Mouse (Mus musculus): ENCODE data around the gene Net1.

The Net1 gene

GRCm38 (mm10) chr13:3896913-3897312 lies 21.1 kb downstream of the Net1 start:
- DNase-seq (ENCODE audit: low read depth, low spot score) = peak; percentile 88
- Histone ChIP-seq H3K36me3 (ENCODE audit: control insufficient read depth, insufficient read depth, low read length, poor library complexity, severe bottlenecking) (no peaks in the 10 kb centered on the region), H3K27me3 (ENCODE audit: control insufficient read depth, insufficient read depth, low read length, poor library complexity, severe bottlenecking) (no peaks in the 10 kb centered on the region)

- DNase-seq (ENCODE audit: low read depth, low spot score) = no peak
- Histone ChIP-seq H3K36me3 (ENCODE audit: control insufficient read depth, insufficient read depth, low read length, poor library complexity, severe bottlenecking) (no peaks in the 10 kb centered on the region), H3K27me3 (ENCODE audit: control insufficient read depth, insufficient read depth, low read length, poor library complexity, severe bottlenecking) (no peaks in the 10 kb centered on the region)
Measured at GRCm38 (mm10) chr13:3896032-3896431, 22.0 kb downstream of the Net1 start.

- DNase-seq (ENCODE audit: low read depth, low spot score) = no peak
Measured at GRCm38 (mm10) chr13:3895397-3895980, 22.5 kb downstream of the Net1 start.

GRCm38 (mm10) chr13:3894549-3894948 lies 23.5 kb downstream of the Net1 start:
- no peak for DNase-seq (ENCODE audit: low read depth, low spot score)
- Histone ChIP-seq H3K27me3 (ENCODE audit: control insufficient read depth, insufficient read depth, low read length, poor library complexity, severe bottlenecking) (no peaks in the 10 kb centered on the region), H3K36me3 (ENCODE audit: control insufficient read depth, insufficient read depth, low read length, poor library complexity, severe bottlenecking) (no peaks in the 10 kb centered on the region)

More at GRCm38 (mm10) chr13:3895397-3895980, 22.5 kb downstream of the Net1 start:
- H3K36me3 ChIP-seq (ENCODE audit: control insufficient read depth, insufficient read depth, low read length, poor library complexity, severe bottlenecking) = no peaks in the 10 kb centered on the region
- no peaks in the 10 kb centered on the region for H3K27me3 ChIP-seq (ENCODE audit: control insufficient read depth, insufficient read depth, low read length, poor library complexity, severe bottlenecking)

GRCm38 (mm10) chr13:3893126-3893734 lies 24.8 kb downstream of the Net1 start:
- Histone ChIP-seq H3K27me3 (ENCODE audit: control insufficient read depth, insufficient read depth, low read length, poor library complexity, severe bottlenecking) (no peaks in the 10 kb centered on the region), H3K36me3 (ENCODE audit: control insufficient read depth, insufficient read depth, low read length, poor library complexity, severe bottlenecking) (no peaks in the 10 kb centered on the region)
- DNase-seq (ENCODE audit: low read depth, low spot score) = peak; percentile 90

- H3K27me3 ChIP-seq (ENCODE audit: control insufficient read depth, insufficient read depth, low read length, poor library complexity, severe bottlenecking) = no peaks in the 10 kb centered on the region
- H3K36me3 ChIP-seq (ENCODE audit: control insufficient read depth, insufficient read depth, low read length, poor library complexity, severe bottlenecking) = no peaks in the 10 kb centered on the region
- no peak for DNase-seq (ENCODE audit: low read depth, low spot score)
Measured at GRCm38 (mm10) chr13:3892601-3893000, 25.4 kb downstream of the Net1 start.

GRCm38 (mm10) chr13:3891479-3892087 lies 26.4 kb downstream of the Net1 start:
- DNase-seq (ENCODE audit: low read depth, low spot score) = no peak
- H3K27me3 ChIP-seq (ENCODE audit: control insufficient read depth, insufficient read depth, low read length, poor library complexity, severe bottlenecking) = no peaks in the 10 kb centered on the region
- peaks cover 3% of the 10 kb centered on the region; the same call in 1 of the 2 replicates for H3K36me3 ChIP-seq (ENCODE audit: control insufficient read depth, insufficient read depth, low read length, poor library complexity, severe bottlenecking)

- Histone ChIP-seq H3K36me3 (ENCODE audit: control insufficient read depth, insufficient read depth, low read length, poor library complexity, severe bottlenecking) (peaks cover 5% of the 10 kb centered on the region; the same call in 1 of the 2 replicates), H3K27me3 (ENCODE audit: control insufficient read depth, insufficient read depth, low read length, poor library complexity, severe bottlenecking) (no peaks in the 10 kb centered on the region)
- DNase-seq (ENCODE audit: low read depth, low spot score) = peak; percentile 52
Measured at GRCm38 (mm10) chr13:3890061-3890460, 28.0 kb downstream of the Net1 start.

GRCm38 (mm10) chr13:3889111-3889510 lies 28.9 kb downstream of the Net1 start:
- H3K36me3 ChIP-seq (ENCODE audit: control insufficient read depth, insufficient read depth, low read length, poor library complexity, severe bottlenecking) = peaks cover 6% of the 10 kb centered on the region
- no peaks in the 10 kb centered on the region for H3K27me3 ChIP-seq (ENCODE audit: control insufficient read depth, insufficient read depth, low read length, poor library complexity, severe bottlenecking)
- no peak for DNase-seq (ENCODE audit: low read depth, low spot score)

GRCm38 (mm10) chr13:3886663-3887062 lies 31.4 kb downstream of the Net1 start:
- no peak for DNase-seq (ENCODE audit: low read depth, low spot score)
- H3K36me3 ChIP-seq (ENCODE audit: control insufficient read depth, insufficient read depth, low read length, poor library complexity, severe bottlenecking) = peaks cover 10% of the 10 kb centered on the region
- H3K27me3 ChIP-seq (ENCODE audit: control insufficient read depth, insufficient read depth, low read length, poor library complexity, severe bottlenecking) = no peaks in the 10 kb centered on the region

- Histone ChIP-seq H3K36me3 (ENCODE audit: control insufficient read depth, insufficient read depth, low read length, poor library complexity, severe bottlenecking) (0 out of 2 replicates have a peak, but pooled peaks cover 2% of the 10 kb centered on the region), H3K27me3 (ENCODE audit: control insufficient read depth, insufficient read depth, low read length, poor library complexity, severe bottlenecking) (no peaks in the 10 kb centered on the region)
- no peak for DNase-seq (ENCODE audit: low read depth, low spot score)
Measured at GRCm38 (mm10) chr13:3877679-3878220, 40.3 kb downstream of the Net1 start.

GRCm38 (mm10) chr13:3877185-3877584 lies 40.8 kb downstream of the Net1 start:
- DNase-seq (ENCODE audit: low read depth, low spot score) = no peak
- no peaks in the 10 kb centered on the region for H3K27me3 ChIP-seq (ENCODE audit: control insufficient read depth, insufficient read depth, low read length, poor library complexity, severe bottlenecking)

GRCm38 (mm10) chr13:3876448-3876847 lies 41.6 kb downstream of the Net1 start:
- Histone ChIP-seq H3K27me3 (ENCODE audit: control insufficient read depth, insufficient read depth, low read length, poor library complexity, severe bottlenecking) (no peaks in the 10 kb centered on the region), H3K36me3 (ENCODE audit: control insufficient read depth, insufficient read depth, low read length, poor library complexity, severe bottlenecking) (0 out of 2 replicates have a peak, but pooled peaks cover under 1% of the 10 kb centered on the region)
- DNase-seq (ENCODE audit: low read depth, low spot score) = no peak

More at GRCm38 (mm10) chr13:3877185-3877584, 40.8 kb downstream of the Net1 start:
- H3K36me3 ChIP-seq (ENCODE audit: control insufficient read depth, insufficient read depth, low read length, poor library complexity, severe bottlenecking) = 0 out of 2 replicates have a peak, but pooled peaks cover 2% of the 10 kb centered on the region

GRCm38 (mm10) chr13:3872832-3873231 lies 45.2 kb downstream of the Net1 start:
- no peaks in the 10 kb centered on the region for H3K36me3 ChIP-seq (ENCODE audit: control insufficient read depth, insufficient read depth, low read length, poor library complexity, severe bottlenecking)
- no peaks in the 10 kb centered on the region for H3K27me3 ChIP-seq (ENCODE audit: control insufficient read depth, insufficient read depth, low read length, poor library complexity, severe bottlenecking)
- DNase-seq (ENCODE audit: low read depth, low spot score) = no peak

- no peaks in the 10 kb centered on the region for H3K36me3 ChIP-seq (ENCODE audit: control insufficient read depth, insufficient read depth, low read length, poor library complexity, severe bottlenecking)
- no peaks in the 10 kb centered on the region for H3K27me3 ChIP-seq (ENCODE audit: control insufficient read depth, insufficient read depth, low read length, poor library complexity, severe bottlenecking)
- DNase-seq (ENCODE audit: low read depth, low spot score) = no peak
Measured at GRCm38 (mm10) chr13:3869901-3870300, 48.1 kb downstream of the Net1 start.

Measured in splenic B cell, adult 2 months (primary cell).